ENCODE assay signal across 32 mouse cellular contexts in genomic region chr4:149489415-149490240, GRCm38 (mm10). TPM values are rescaled to one million over a fixed set of nuclear protein-coding genes. Genes with fewer than 3 reads are reported as not detected.
A peak's percentile ranks its signal among the peaks of the same experiment; 100 is the strongest.
DNase-seq lines count a peak whose midpoint lies in the region; ATAC-seq and TF ChIP-seq lines count a peak whose summit lies in the region.
"Had no signal": no experiment of that assay in that cellular context is flagged by ENCODE, and none has a peak within 500 bp of the region (broad histone marks: within the 10 kb centered on the region; RNA-seq: fewer than 3 reads in every experiment).

No protein-coding gene starts in this region.

- H3K9ac ChIP-seq in heart, postnatal 0 days (replicated peaks; ENCODE audit: low read depth, low read length): no peak overlapping the region
- no peak overlapping the region for H3K9ac ChIP-seq in stomach, embryonic 15.5 days
- H3K9ac ChIP-seq: forebrain, postnatal 0 days; liver, embryonic 15.5 days; midbrain, embryonic 13.5 days had no signal

- peak overlapping the region; percentile 38; the same call in 1 of the 2 replicates for H3K27ac ChIP-seq in heart, postnatal 0 days (ENCODE audit: low read depth)
- no peak overlapping the region; the same call in 1 of the 2 replicates for H3K27ac ChIP-seq in stomach, embryonic 15.5 days
- H3K27ac ChIP-seq in left cerebral cortex, adult 2 months: no peak overlapping the region
- no peak overlapping the region for H3K27ac ChIP-seq in gastrocnemius, adult 2 months
- H3K27ac ChIP-seq: hindbrain, embryonic 10.5 days; limb, embryonic 10.5 days; liver, embryonic 15.5 days; midbrain, embryonic 13.5 days had no signal

- peak; percentile 57 for ATAC-seq in heart, postnatal 0 days (ENCODE audit: insufficient read depth, low read depth)
- peak; percentile 29; the same call in 1 of the 2 replicates for ATAC-seq in stomach, embryonic 15.5 days (ENCODE audit: insufficient read depth, low FRiP score, low read depth)
- ATAC-seq: forebrain, postnatal 0 days; midbrain, embryonic 13.5 days had no signal

- no peak for TF ChIP-seq CTCF in heart, postnatal 0 days (IDR thresholded peaks at IDR 0.05; ENCODE audit: low read depth)
- TF ChIP-seq CTCF in left cerebral cortex, adult 2 months (IDR thresholded peaks at IDR 0.05): no peak
- no peak for TF ChIP-seq CTCF in gastrocnemius, adult 2 months (IDR thresholded peaks at IDR 0.05)

- no peaks in the 10 kb centered on the region for H3K27me3 ChIP-seq in heart, postnatal 0 days (ENCODE audit: control insufficient read depth, insufficient read depth, low read length)
- no peaks in the 10 kb centered on the region for H3K27me3 ChIP-seq in stomach, embryonic 15.5 days (replicated peaks)
- H3K27me3 ChIP-seq: liver, embryonic 15.5 days; megakaryocyte, embryonic 14.5 days; midbrain, embryonic 13.5 days had no signal

- intact Hi-C loops in left cerebral cortex, adult 2 months (cut with DNase I): loop anchor here (5.0 kb wide), 1 partner anchor 137 kb away; no protein-coding TSS in a partner anchor
- intact Hi-C loops in gastrocnemius, adult 2 months (cut with DNase I): loop anchor here (5.0 kb wide), 1 partner anchor 37 kb away; the partner anchor contains the start of gene Rbp7

- DNase-seq in lung, adult 18-20 months: peak; percentile 27 to 42
- no peak for DNase-seq in lung, postnatal 4 days
- peak; percentile 41 for DNase-seq in heart, postnatal 0 days (ENCODE audit: low spot score)
- DNase-seq in heart, postnatal 4 days: peak; percentile 62
- no peak for DNase-seq in spleen, postnatal 36 days (ENCODE audit: low spot score in 2 of 2)
- DNase-seq in left cerebral cortex, adult 2 months (ENCODE audit: extremely low spot score in 1 of 2, low spot score in 2 of 2): no peak
- no peak for DNase-seq in gastrocnemius, adult 2 months
- DNase-seq: cerebellum, adult 11-12 months; cerebellum, postnatal 14 days; forebrain, postnatal 0 days; kidney, adult 2 months; kidney, postnatal 10 days; liver; lung, postnatal 10 days; thymus, adult 18-20 months; thymus, postnatal 36 days had no signal

- peaks cover 71% of the 10 kb centered on the region for H3K36me3 ChIP-seq in heart, postnatal 0 days (replicated peaks; ENCODE audit: control insufficient read depth, insufficient read depth, low read length)
- H3K36me3 ChIP-seq in stomach, embryonic 15.5 days: peaks cover 32% of the 10 kb centered on the region

- H3K4me1 ChIP-seq in heart, postnatal 0 days (ENCODE audit: control insufficient read depth, insufficient read depth): peaks cover 6% of the 10 kb centered on the region
- peaks cover 3% of the 10 kb centered on the region; the same call in 1 of the 2 replicates for H3K4me1 ChIP-seq in stomach, embryonic 15.5 days

- 82% methylated on average over 14 of the region's 14 CpGs for WGBS in heart, postnatal 0 days
- WGBS in stomach, embryonic 15.5 days: 86% methylated on average over 14 of the region's 14 CpGs

- no peak overlapping the region for H3K4me2 ChIP-seq in heart, postnatal 0 days (ENCODE audit: low read depth, low read length)
- no peak overlapping the region for H3K4me2 ChIP-seq in stomach, embryonic 15.5 days
- H3K4me2 ChIP-seq: liver, embryonic 15.5 days; midbrain, embryonic 13.5 days had no signal

- TF ChIP-seq EP300 in heart, postnatal 0 days (IDR thresholded peaks at IDR 0.05; ENCODE audit: low read depth): no peak

- no peaks in the 10 kb centered on the region for H3K9me3 ChIP-seq in heart, postnatal 0 days (replicated peaks; ENCODE audit: control insufficient read depth, low read length)
- H3K9me3 ChIP-seq in stomach, embryonic 15.5 days: no peaks in the 10 kb centered on the region
- H3K9me3 ChIP-seq: hindbrain, embryonic 10.5 days; limb, embryonic 10.5 days; liver, embryonic 15.5 days; megakaryocyte, embryonic 14.5 days; midbrain, embryonic 13.5 days had no signal

- H3K4me3 ChIP-seq in heart, postnatal 0 days (ENCODE audit: low read depth, low read length): no peak overlapping the region
- no peak overlapping the region for H3K4me3 ChIP-seq in stomach, embryonic 15.5 days (replicated peaks)
- H3K4me3 ChIP-seq in left cerebral cortex, adult 2 months: no peak overlapping the region
- H3K4me3 ChIP-seq in gastrocnemius, adult 2 months: no peak overlapping the region
- H3K4me3 ChIP-seq: hindbrain, embryonic 10.5 days; limb, embryonic 10.5 days; liver, embryonic 15.5 days; megakaryocyte, embryonic 14.5 days; midbrain, embryonic 13.5 days had no signal

RNA-seq across cellular contexts. Expression of gene Lzic, which starts 4.6 kb away (rescaled TPM):
- 33.7 and 34.8 TPM in 2 replicates for total RNA-seq in heart, postnatal 0 days (2014; rRNA removed; ENCODE audit: low replicate concordance)
- polyA plus RNA-seq in heart, postnatal 0 days (2015; fragmentation: Nextera tagmentation; extraction: Ambion mirVana): 27.2 and 28.4 TPM in 2 replicates
- total RNA-seq in heart, postnatal 4 days (2021): 10 to 100 TPM; 43.4 to 46.8 TPM
- 35.5 and 39.8 TPM in 2 replicates for polyA plus RNA-seq in stomach, embryonic 15.5 days (2015; fragmentation: Nextera tagmentation; extraction: Ambion mirVana)
- 10 to 100 TPM; 16.8 to 17.6 TPM for total RNA-seq in left cerebral cortex, adult 2 months (2021)
- 10 to 100 TPM; 13.1 to 16.1 TPM for total RNA-seq in gastrocnemius, adult 2 months (2021)

RNA-seq across cellular contexts. Expression of gene Nmnat1, which starts 4.6 kb away (rescaled TPM):
- total RNA-seq in heart, postnatal 0 days (2014; rRNA removed; ENCODE audit: low replicate concordance): 15.3 and 15.9 TPM in 2 replicates
- polyA plus RNA-seq in heart, postnatal 0 days (2015; fragmentation: Nextera tagmentation; extraction: Ambion mirVana): 14.4 and 16.8 TPM in 2 replicates
- 10 to 100 TPM; 12.7 to 14.8 TPM for total RNA-seq in heart, postnatal 4 days (2021)
- polyA plus RNA-seq in stomach, embryonic 15.5 days (2015; fragmentation: Nextera tagmentation; extraction: Ambion mirVana): 9.4 and 10.4 TPM in 2 replicates
- 10 to 100 TPM in 1 of 2 experiments, 1 to 10 TPM in 1; 9.9 to 12.8 TPM for total RNA-seq in left cerebral cortex, adult 2 months (2021)
- 10 to 100 TPM; 30.0 to 32.7 TPM for total RNA-seq in gastrocnemius, adult 2 months (2021)

RNA-seq across cellular contexts. Expression of gene Tmem274, which starts 12.4 kb away (rescaled TPM):
- total RNA-seq in heart, postnatal 0 days (2014; rRNA removed; ENCODE audit: low replicate concordance): not detected in 2 replicates
- polyA plus RNA-seq in heart, postnatal 0 days (2015; fragmentation: Nextera tagmentation; extraction: Ambion mirVana): 0.19 and 0.21 TPM in 2 replicates
- total RNA-seq in heart, postnatal 4 days (2021): not detected
- 0.23 and 0.45 TPM in 2 replicates for polyA plus RNA-seq in stomach, embryonic 15.5 days (2015; fragmentation: Nextera tagmentation; extraction: Ambion mirVana)
- total RNA-seq in left cerebral cortex, adult 2 months (2021): not detected
- not detected for total RNA-seq in gastrocnemius, adult 2 months (2021)
- total RNA-seq: adrenal gland, adult 18-20 months; ES-E14; forebrain, postnatal 0 days; gastrocnemius, adult 18-20 months; granulocyte monocyte progenitor cell, adult 5-6 weeks; layer of hippocampus, adult 18-20 months; layer of hippocampus, postnatal 14 days; monocyte, adult 5-6 weeks had no signal
- polyA plus RNA-seq: embryonic facial prominence, embryonic 11.5 days; forebrain, postnatal 0 days; kidney, adult 2 months; liver, embryonic 15.5 days; neural tube, embryonic 11.5 days had no signal

RNA-seq across cellular contexts. Expression of gene Ctnnbip1, which starts 28.4 kb away (rescaled TPM):
- 31.8 and 35.9 TPM in 2 replicates for total RNA-seq in heart, postnatal 0 days (2014; rRNA removed; ENCODE audit: low replicate concordance)
- polyA plus RNA-seq in heart, postnatal 0 days (2015; fragmentation: Nextera tagmentation; extraction: Ambion mirVana): 46.3 and 53.6 TPM in 2 replicates
- 10 to 100 TPM; 60.5 to 66.4 TPM for total RNA-seq in heart, postnatal 4 days (2021)
- 47.5 and 47.9 TPM in 2 replicates for polyA plus RNA-seq in stomach, embryonic 15.5 days (2015; fragmentation: Nextera tagmentation; extraction: Ambion mirVana)
- 10 to 100 TPM; 35.3 to 35.9 TPM for total RNA-seq in left cerebral cortex, adult 2 months (2021)
- total RNA-seq in gastrocnemius, adult 2 months (2021): 10 to 100 TPM; 19.0 to 21.4 TPM

RNA-seq across cellular contexts. Expression of gene Rbp7, which starts 34.9 kb away (rescaled TPM):
- total RNA-seq in heart, postnatal 0 days (2014; rRNA removed; ENCODE audit: low replicate concordance): 2.2 and 6.0 TPM in 2 replicates
- 64.1 and 74.2 TPM in 2 replicates for polyA plus RNA-seq in heart, postnatal 0 days (2015; fragmentation: Nextera tagmentation; extraction: Ambion mirVana)
- 10 to 100 TPM; 38.9 to 39.6 TPM for total RNA-seq in heart, postnatal 4 days (2021)
- 1.8 and 3.0 TPM in 2 replicates for polyA plus RNA-seq in stomach, embryonic 15.5 days (2015; fragmentation: Nextera tagmentation; extraction: Ambion mirVana)
- total RNA-seq in left cerebral cortex, adult 2 months (2021): not detected
- total RNA-seq in gastrocnemius, adult 2 months (2021): 10 to 100 TPM in 1 of 2 experiments, 1 to 10 TPM in 1; 7.9 to 21.0 TPM
- total RNA-seq: forebrain, postnatal 0 days; granulocyte monocyte progenitor cell, adult 5-6 weeks; layer of hippocampus, adult 18-20 months; layer of hippocampus, postnatal 14 days; monocyte, adult 5-6 weeks had no signal
- polyA plus RNA-seq: embryonic facial prominence, embryonic 11.5 days; forebrain, embryonic 11.5 days; hindbrain, embryonic 10.5 days; limb, embryonic 10.5 days; liver, embryonic 15.5 days; midbrain, embryonic 13.5 days; neural tube, embryonic 11.5 days had no signal

Comparison
In these comparisons a context has a peak if more than half of its experiments do, and no peak if none do; other contexts are left out.
1. DNase-seq: peak in lung, adult 18-20 months (2 of 2), heart, postnatal 0 days (single experiment) and heart, postnatal 4 days (single experiment); none in lung, postnatal 4 days (0 of 2), spleen, postnatal 36 days (0 of 2), left cerebral cortex, adult 2 months (0 of 2) and gastrocnemius, adult 2 months (single experiment).